Mouse (Mus musculus) heart, adult 9 months (tissue): ENCODE results near the gene Fibcd1.

Source experiments
- DNase-seq, 2 experiments: peaks; one replicate each; pipeline ENCODE4 v3.0.0; 2022; ENCODE audit warnings: low spot score in 2 of 2

The Fibcd1 gene

GRCm38 (mm10) chr2:31858500-31858899, 12.7 kb upstream of the Fibcd1 start:
- DNase-seq, result no peak

GRCm38 (mm10) chr2:31857180-31857579, 11.4 kb upstream of the Fibcd1 start:
- no peak for DNase-seq

- DNase-seq, result no peak
These were observed 10.2 kb upstream of the Fibcd1 start for GRCm38 (mm10) chr2:31855991-31856390.

GRCm38 (mm10) chr2:31850141-31850540, 4.3 kb upstream of the Fibcd1 start:
- DNase-seq, result no peak

- no peak for DNase-seq
These were observed 2.1 kb upstream of the Fibcd1 start for GRCm38 (mm10) chr2:31847908-31848307.

- no peak for DNase-seq
These were observed 1.2 kb upstream of the Fibcd1 start for GRCm38 (mm10) chr2:31846692-31847660.

- no peak for DNase-seq
These were observed 301 bp downstream of the Fibcd1 start for GRCm38 (mm10) chr2:31845512-31845895.

GRCm38 (mm10) chr2:31844729-31845136, 1.1 kb downstream of the Fibcd1 start:
- no peak for DNase-seq

- no peak for DNase-seq
These were observed 6.9 kb downstream of the Fibcd1 start for GRCm38 (mm10) chr2:31838868-31839267.

- DNase-seq, result no peak
These were observed 8.8 kb downstream of the Fibcd1 start for GRCm38 (mm10) chr2:31836985-31837384.

- no peak for DNase-seq
These were observed 9.7 kb downstream of the Fibcd1 start for GRCm38 (mm10) chr2:31836091-31836490.

- DNase-seq, result no peak
These were observed 17.4 kb downstream of the Fibcd1 start for GRCm38 (mm10) chr2:31828311-31828825.

- no peak for DNase-seq
These were observed 17.9 kb downstream of the Fibcd1 start for GRCm38 (mm10) chr2:31827877-31828276.

GRCm38 (mm10) chr2:31826094-31827085, 19.4 kb downstream of the Fibcd1 start:
- no peak for DNase-seq

GRCm38 (mm10) chr2:31825469-31825911, 20.3 kb downstream of the Fibcd1 start:
- DNase-seq, result no peak

GRCm38 (mm10) chr2:31823933-31824730, 21.7 kb downstream of the Fibcd1 start:
- no peak for DNase-seq

- DNase-seq, result no peak
These were observed 23.1 kb downstream of the Fibcd1 start for GRCm38 (mm10) chr2:31822524-31823371.

GRCm38 (mm10) chr2:31815367-31815766, 30.4 kb downstream of the Fibcd1 start:
- no peak for DNase-seq

GRCm38 (mm10) chr2:31814699-31815098, 31.1 kb downstream of the Fibcd1 start:
- DNase-seq, result no peak

- no peak for DNase-seq
These were observed 32.2 kb downstream of the Fibcd1 start for GRCm38 (mm10) chr2:31813641-31814040.
